Mouse (Mus musculus) adrenal gland, postnatal 14 days (tissue): ENCODE results near the gene Csf2. TPM values are rescaled to one million over a fixed set of nuclear protein-coding genes. Genes with fewer than 3 reads are reported as not detected.
"Not testable (repeated sequence)": the region's sequence is repeated elsewhere in the genome, so short reads cannot be mapped to it uniquely, and the experiment has no call there.

Experiments
- DNase-seq: peaks from one replicate; pipeline ENCODE4 v3.0.0; 2021; ENCODE audit warnings: mixed read lengths
- long read RNA-seq, 2 experiments: library from polyadenylated mRNA; stranded (forward); transcript quantifications; one replicate each; pipeline ENCODE4 v2.0.0; 2021
- total RNA-seq: library from RNA; stranded (reverse); gene quantifications from 2 replicates; pipeline ENCODE4 v1.2.3, GENCODE M21; 2021

Csf2 gene
- not detected in 2 replicates for total RNA-seq
- long read RNA-seq, experiment 1, result 0 reads
- long read RNA-seq, experiment 2, result 0 reads

GRCm38 (mm10) chr11:54248940-54249717 lies at the start of gene Csf2:
Csf2 (minus strand) TSS chr11:54249667.
- DNase-seq, result no peak

GRCm38 (mm10) chr11:54298777-54299176 lies 49.3 kb upstream of the Csf2 start:
- DNase-seq, result no peak

GRCm38 (mm10) chr11:54297471-54297870 lies 48.0 kb upstream of the Csf2 start:
- DNase-seq, result not testable (repeated sequence)

GRCm38 (mm10) chr11:54296734-54297133 lies 47.3 kb upstream of the Csf2 start:
- no peak for DNase-seq

- DNase-seq, result no peak
Measured at GRCm38 (mm10) chr11:54295971-54296370, 46.5 kb upstream of the Csf2 start.

- DNase-seq, result no peak
Measured at GRCm38 (mm10) chr11:54293980-54294807, 44.7 kb upstream of the Csf2 start.

- no peak for DNase-seq
Measured at GRCm38 (mm10) chr11:54292163-54292562, 42.7 kb upstream of the Csf2 start.

- no peak for DNase-seq
Measured at GRCm38 (mm10) chr11:54287821-54288453, 38.5 kb upstream of the Csf2 start.

GRCm38 (mm10) chr11:54271437-54271949 lies 22.0 kb upstream of the Csf2 start:
- DNase-seq, result no peak

- no peak for DNase-seq
Measured at GRCm38 (mm10) chr11:54269191-54269896, 19.9 kb upstream of the Csf2 start.

GRCm38 (mm10) chr11:54267177-54267576 lies 17.7 kb upstream of the Csf2 start, which contains the start of gene Il3:
Il3 (minus strand) TSS chr11:54267277.
- DNase-seq, result no peak

GRCm38 (mm10) chr11:54264542-54264941 lies 15.1 kb upstream of the Csf2 start:
- peak; percentile 65 for DNase-seq

GRCm38 (mm10) chr11:54263405-54264031 lies 14.1 kb upstream of the Csf2 start:
- DNase-seq, result no peak

GRCm38 (mm10) chr11:54256624-54257376 lies 7.3 kb upstream of the Csf2 start:
- peak; percentile 89 for DNase-seq

- DNase-seq, result no peak
Measured at GRCm38 (mm10) chr11:54254114-54254513, 4.6 kb upstream of the Csf2 start.

- DNase-seq, result no peak
Measured at GRCm38 (mm10) chr11:54250575-54250974, 1.1 kb upstream of the Csf2 start.

GRCm38 (mm10) chr11:54249748-54250147 lies 281 bp upstream of the Csf2 start:
- DNase-seq, result no peak

- no peak for DNase-seq
Measured at GRCm38 (mm10) chr11:54247251-54247950, 2.1 kb downstream of the Csf2 start.

GRCm38 (mm10) chr11:54244465-54244864 lies 5.0 kb downstream of the Csf2 start:
- DNase-seq, result no peak

GRCm38 (mm10) chr11:54242494-54242893 lies 7.0 kb downstream of the Csf2 start:
- DNase-seq, result no peak
